Mouse (Mus musculus) liver, adult 2 months (tissue): Measurements from ENCODE around the gene Lbh.

Experiments
- CTCF ChIP-seq: fragments of 200-500 bp; IDR thresholded peaks from 2 replicates; pipeline ENCODE4 v1.5.1; 2011; ENCODE audit warnings: low read depth, low read length, control low read depth
- POLR2A ChIP-seq: fragments of 200-500 bp; IDR thresholded peaks from 2 replicates; pipeline ENCODE4 v1.6.1; 2011; ENCODE audit warnings: low read length, control low read depth; ENCODE audit not compliant: insufficient read depth; ENCODE audit errors: extremely low read depth

DNA sequence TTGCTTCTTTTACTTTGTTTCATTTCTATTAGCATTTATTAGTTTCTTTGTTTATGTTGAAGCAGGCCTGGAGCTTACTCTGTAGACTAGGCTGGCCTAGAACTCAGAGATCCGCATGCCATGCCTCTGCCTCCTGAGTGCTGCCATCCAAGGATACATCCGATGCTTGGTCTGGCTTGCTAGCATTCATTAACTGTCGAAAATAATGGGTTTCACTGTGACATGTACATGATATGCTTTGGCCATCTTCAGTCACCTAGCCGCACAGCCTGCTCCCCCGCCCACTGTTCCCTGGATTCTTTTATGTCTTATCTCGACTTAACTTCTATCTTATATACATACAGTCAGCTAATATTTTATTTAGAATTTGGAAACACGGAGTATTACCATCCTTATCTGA is 21.0 kb upstream of the Lbh start:
- TF ChIP-seq CTCF (no peak), POLR2A (no peak)
